Mouse (Mus musculus): Measurements from ENCODE around the gene Ghdc. TPM values are rescaled to one million over a fixed set of nuclear protein-coding genes. Genes with fewer than 3 reads are reported as not detected.

Ghdc gene
- polyA plus RNA-seq, 1 experiment from 2014 or later, result 5.9 TPM

GRCm38 (mm10) chr11:100781763-100782475 lies 11.2 kb upstream of the Ghdc start:
- no peak for ATAC-seq (ENCODE audit: insufficient number of reproducible peaks, insufficient read depth, low FRiP score, low TSS enrichment)
- Histone ChIP-seq H3K27me3 (no peaks in the 10 kb centered on the region), H3K4me2 (replicated peaks) (no peak overlapping the region), H3K4me1 (peaks cover 6% of the 10 kb centered on the region; the same call in 1 of the 2 replicates), H3K27ac (no peak overlapping the region), H3K9me3 (no peaks in the 10 kb centered on the region), H3K36me3 (peaks cover 24% of the 10 kb centered on the region), H3K9ac (no peak overlapping the region), H3K4me3 (no peak overlapping the region)
- 86% methylated on average over 15 of the region's 15 CpGs for WGBS

GRCm38 (mm10) chr11:100780247-100780646 lies 9.5 kb upstream of the Ghdc start:
- Histone ChIP-seq H3K36me3 (peaks cover 24% of the 10 kb centered on the region), H3K4me1 (no peaks in the 10 kb centered on the region), H3K27ac (no peak overlapping the region), H3K27me3 (no peaks in the 10 kb centered on the region), H3K9me3 (no peaks in the 10 kb centered on the region), H3K4me3 (no peak overlapping the region), H3K9ac (no peak overlapping the region), H3K4me2 (replicated peaks) (no peak overlapping the region)
- WGBS, result 71% methylated on average over 8 of the region's 8 CpGs
- ATAC-seq (ENCODE audit: insufficient number of reproducible peaks, insufficient read depth, low FRiP score, low TSS enrichment), result no peak

- Histone ChIP-seq H3K9ac (no peak overlapping the region), H3K4me1 (no peaks in the 10 kb centered on the region), H3K27ac (no peak overlapping the region), H3K4me3 (no peak overlapping the region), H3K4me2 (replicated peaks) (no peak overlapping the region), H3K36me3 (peaks cover 18% of the 10 kb centered on the region), H3K9me3 (no peaks in the 10 kb centered on the region), H3K27me3 (no peaks in the 10 kb centered on the region)
- 75% methylated on average over 3 of the region's 3 CpGs for WGBS
- no peak for ATAC-seq (ENCODE audit: insufficient number of reproducible peaks, insufficient read depth, low FRiP score, low TSS enrichment)
Observed at GRCm38 (mm10) chr11:100778069-100778468, 7.3 kb upstream of the Ghdc start.

GRCm38 (mm10) chr11:100775921-100776320 lies 5.2 kb upstream of the Ghdc start:
- 80% methylated on average over 10 of the region's 10 CpGs for WGBS
- 0 out of 2 replicates have a peak, but pooled peaks cover 2% of the 10 kb centered on the region for H3K36me3 ChIP-seq

GRCm38 (mm10) chr11:100774261-100774660 lies 3.5 kb upstream of the Ghdc start:
- ATAC-seq (ENCODE audit: insufficient number of reproducible peaks, insufficient read depth, low FRiP score, low TSS enrichment), result no peak

More at GRCm38 (mm10) chr11:100775921-100776320, 5.2 kb upstream of the Ghdc start:
- Histone ChIP-seq H3K27ac (no peak overlapping the region), H3K9me3 (no peaks in the 10 kb centered on the region), H3K4me1 (no peaks in the 10 kb centered on the region), H3K4me3 (no peak overlapping the region), H3K9ac (no peak overlapping the region), H3K4me2 (replicated peaks) (no peak overlapping the region), H3K27me3 (no peaks in the 10 kb centered on the region)
- no peak for ATAC-seq (ENCODE audit: insufficient number of reproducible peaks, insufficient read depth, low FRiP score, low TSS enrichment)

GRCm38 (mm10) chr11:100769980-100770379 lies 777 bp downstream of the Ghdc start:
- Histone ChIP-seq H3K4me1 (0 out of 2 replicates have a peak, but pooled peaks cover 4% of the 10 kb centered on the region), H3K4me2 (replicated peaks) (peak overlapping the region; percentile 52), H3K4me3 (peak overlapping the region; percentile 56), H3K36me3 (no peaks in the 10 kb centered on the region), H3K27ac (no peak overlapping the region), H3K9ac (peak overlapping the region; percentile 52; the same call in 1 of the 2 replicates), H3K9me3 (no peaks in the 10 kb centered on the region), H3K27me3 (no peaks in the 10 kb centered on the region)
- no peak for ATAC-seq (ENCODE audit: insufficient number of reproducible peaks, insufficient read depth, low FRiP score, low TSS enrichment)
- 60% methylated on average over 6 of the region's 6 CpGs for WGBS

More at GRCm38 (mm10) chr11:100774261-100774660, 3.5 kb upstream of the Ghdc start:
- Histone ChIP-seq H3K9me3 (no peaks in the 10 kb centered on the region), H3K9ac (no peak overlapping the region), H3K4me3 (no peak overlapping the region), H3K4me1 (0 out of 2 replicates have a peak, but pooled peaks cover 4% of the 10 kb centered on the region), H3K36me3 (no peaks in the 10 kb centered on the region), H3K27me3 (no peaks in the 10 kb centered on the region), H3K4me2 (replicated peaks) (no peak overlapping the region), H3K27ac (no peak overlapping the region)
- WGBS, result 80% methylated on average over 4 of the region's 4 CpGs

GRCm38 (mm10) chr11:100767871-100768270 lies 2.9 kb downstream of the Ghdc start:
- H3K4me3 ChIP-seq, result no peak overlapping the region
- 0 out of 2 replicates have a peak, but pooled peaks cover 4% of the 10 kb centered on the region for H3K4me1 ChIP-seq
- H3K36me3 ChIP-seq, result no peaks in the 10 kb centered on the region
- H3K27ac ChIP-seq, result no peak overlapping the region
- H3K9ac ChIP-seq, result no peak overlapping the region
- WGBS, result 82% methylated on average over 5 of the region's 5 CpGs
- no peak overlapping the region for H3K4me2 ChIP-seq (replicated peaks)
- no peaks in the 10 kb centered on the region for H3K9me3 ChIP-seq
- ATAC-seq (ENCODE audit: insufficient number of reproducible peaks, insufficient read depth, low FRiP score, low TSS enrichment), result no peak
- H3K27me3 ChIP-seq, result peaks cover 5% of the 10 kb centered on the region; the same call in 1 of the 2 replicates

- Histone ChIP-seq H3K4me2 (replicated peaks) (no peak overlapping the region), H3K27me3 (peaks cover 16% of the 10 kb centered on the region), H3K4me3 (no peak overlapping the region), H3K27ac (no peak overlapping the region), H3K9me3 (no peaks in the 10 kb centered on the region), H3K9ac (no peak overlapping the region), H3K36me3 (no peaks in the 10 kb centered on the region), H3K4me1 (0 out of 2 replicates have a peak, but pooled peaks cover 4% of the 10 kb centered on the region)
- no peak for ATAC-seq (ENCODE audit: insufficient number of reproducible peaks, insufficient read depth, low FRiP score, low TSS enrichment)
- WGBS, result 82% methylated on average over 9 of the region's 9 CpGs
Observed at GRCm38 (mm10) chr11:100766726-100767125, 4.0 kb downstream of the Ghdc start.

GRCm38 (mm10) chr11:100762831-100763230 lies 7.9 kb downstream of the Ghdc start, which contains the start of gene Hcrt:
Gene Hcrt, minus strand, starts transcription at chr11:100762931.
- Histone ChIP-seq H3K9me3 (no peaks in the 10 kb centered on the region), H3K27me3 (peaks cover 51% of the 10 kb centered on the region), H3K4me2 (replicated peaks) (peak within 1 kb of the TSS; percentile 65), H3K9ac (peak within 1 kb of the TSS; percentile 44), H3K27ac (no peak within 1 kb of the TSS), H3K4me1 (peaks cover 12% of the 10 kb centered on the region), H3K36me3 (no peaks in the 10 kb centered on the region), H3K4me3 (peak within 1 kb of the TSS; percentile 32)
- WGBS, result 84% methylated on average over 7 of the region's 7 CpGs
- no peak for ATAC-seq (ENCODE audit: insufficient number of reproducible peaks, insufficient read depth, low FRiP score, low TSS enrichment)

- H3K36me3 ChIP-seq, result no peaks in the 10 kb centered on the region
- no peak overlapping the region for H3K27ac ChIP-seq
- no peak for ATAC-seq (ENCODE audit: insufficient number of reproducible peaks, insufficient read depth, low FRiP score, low TSS enrichment)
- peaks cover 51% of the 10 kb centered on the region for H3K27me3 ChIP-seq
- peaks cover 12% of the 10 kb centered on the region for H3K4me1 ChIP-seq
- peak overlapping the region; percentile 65 for H3K4me2 ChIP-seq (replicated peaks)
- WGBS, result under 1% methylated on average over 27 of the region's 27 CpGs
- H3K9me3 ChIP-seq, result no peaks in the 10 kb centered on the region
- peak overlapping the region; percentile 32 for H3K4me3 ChIP-seq
- peak overlapping the region; percentile 44 for H3K9ac ChIP-seq
Observed at GRCm38 (mm10) chr11:100761547-100762045, 9.2 kb downstream of the Ghdc start.

GRCm38 (mm10) chr11:100759611-100760233 lies 11.0 kb downstream of the Ghdc start, which contains the start of gene Kcnh4:
Gene Kcnh4, minus strand, starts transcription at chr11:100759942.
- Histone ChIP-seq H3K27ac (no peak within 1 kb of the TSS), H3K9ac (no peak within 1 kb of the TSS; the same call in 1 of the 2 replicates), H3K4me3 (peak within 1 kb of the TSS; percentile 32), H3K27me3 (peaks cover 54% of the 10 kb centered on the region), H3K36me3 (no peaks in the 10 kb centered on the region), H3K9me3 (no peaks in the 10 kb centered on the region), H3K4me1 (peaks cover 12% of the 10 kb centered on the region), H3K4me2 (replicated peaks) (peak within 1 kb of the TSS; percentile 58)
- no peak for ATAC-seq (ENCODE audit: insufficient number of reproducible peaks, insufficient read depth, low FRiP score, low TSS enrichment)
- 2% methylated on average over 50 of the region's 51 CpGs for WGBS
